Mouse (Mus musculus) limb, embryonic 10.5 days (tissue): ENCODE data around the gene Ildr1. TPM values are rescaled to one million over a fixed set of nuclear protein-coding genes. Genes with fewer than 3 reads are reported as not detected.

Experiments used
- DNase-seq: peaks from one replicate; pipeline ENCODE4 v3.0.0-alpha.2; 2017; ENCODE audit warnings: low spot score
- H3K27ac ChIP-seq: fragments of 300-500 bp; sonication (generic); 2 replicates; pipeline ENCODE4 v1.5.1; 2016; ENCODE audit warnings: mild to moderate bottlenecking
- H3K27me3 ChIP-seq: fragments of 300-500 bp; sonication (generic); 2 replicates; pipeline ENCODE4 v1.6.1; 2016; ENCODE audit warnings: low read depth, mild to moderate bottlenecking; ENCODE audit not compliant: poor library complexity, severe bottlenecking
- H3K36me3 ChIP-seq: fragments of 300-500 bp; sonication (generic); 2 replicates; pipeline ENCODE4 v1.6.1; 2016; ENCODE audit warnings: mild to moderate bottlenecking, moderate library complexity
- H3K4me1 ChIP-seq: fragments of 300-500 bp; sonication (generic); 2 replicates; pipeline ENCODE4 v1.6.1; 2016
- H3K4me3 ChIP-seq: fragments of 300-500 bp; sonication (generic); 2 replicates; pipeline ENCODE4 v1.5.1; 2016; ENCODE audit warnings: mild to moderate bottlenecking, moderate library complexity
- H3K9me3 ChIP-seq: fragments of 300-500 bp; sonication (generic); replicated peaks from 2 replicates; pipeline ENCODE4 v1.6.1; 2016; ENCODE audit warnings: mild to moderate bottlenecking
- WGBS: fragments of 180-500 bp; shearing (Covaris S2); methylation state at CpG from one replicate; pipeline ENCODE4 v1.1.7; 2016; 5-methylcytosine and 5-hydroxymethylcytosine counted together
- polyA plus RNA-seq: library from polyadenylated mRNA; unstranded; fragments of >200 nt; fragmentation: Nextera tagmentation; extraction: Ambion mirVana; gene quantifications from 2 replicates; pipeline ENCODE4 v1.2.1, GENCODE M21; 2016

The Ildr1 gene
- polyA plus RNA-seq, 1 experiment from 2014 or later: 0.71 TPM

- H3K27ac ChIP-seq: no peak overlapping the region
- no peaks in the 10 kb centered on the region for H3K4me1 ChIP-seq
- no peak overlapping the region for H3K4me3 ChIP-seq
- no peaks in the 10 kb centered on the region for H3K27me3 ChIP-seq
- no peak for DNase-seq
- H3K36me3 ChIP-seq: no peaks in the 10 kb centered on the region
- H3K9me3 ChIP-seq: no peaks in the 10 kb centered on the region
- WGBS: 88% methylated on average over 2 of the region's 2 CpGs
These were observed 17.0 kb downstream of the Ildr1 start for GRCm38 (mm10) chr16:36710794-36711193.

GRCm38 (mm10) chr16:36711760-36712159 lies 18.0 kb downstream of the Ildr1 start:
- WGBS: 94% methylated on average over 12 of the region's 12 CpGs
- H3K27ac ChIP-seq: no peak overlapping the region
- DNase-seq: no peak

GRCm38 (mm10) chr16:36717481-36717880 lies 23.7 kb downstream of the Ildr1 start:
- 92% methylated on average over 4 of the region's 4 CpGs for WGBS
- Histone ChIP-seq H3K27ac (no peak overlapping the region), H3K27me3 (peaks cover 11% of the 10 kb centered on the region), H3K4me3 (no peak overlapping the region), H3K36me3 (no peaks in the 10 kb centered on the region), H3K9me3 (no peaks in the 10 kb centered on the region), H3K4me1 (no peaks in the 10 kb centered on the region)
- no peak for DNase-seq

More at GRCm38 (mm10) chr16:36711760-36712159, 18.0 kb downstream of the Ildr1 start:
- Histone ChIP-seq H3K4me3 (no peak overlapping the region), H3K36me3 (no peaks in the 10 kb centered on the region), H3K27me3 (no peaks in the 10 kb centered on the region), H3K9me3 (no peaks in the 10 kb centered on the region), H3K4me1 (no peaks in the 10 kb centered on the region)

- H3K4me3 ChIP-seq: no peak overlapping the region
- H3K9me3 ChIP-seq: no peaks in the 10 kb centered on the region
- DNase-seq: no peak
- no peaks in the 10 kb centered on the region for H3K4me1 ChIP-seq
- no peaks in the 10 kb centered on the region for H3K36me3 ChIP-seq
- H3K27me3 ChIP-seq: peaks cover 12% of the 10 kb centered on the region
- no peak overlapping the region for H3K27ac ChIP-seq
These were observed 24.9 kb downstream of the Ildr1 start for GRCm38 (mm10) chr16:36718637-36719036.

GRCm38 (mm10) chr16:36720194-36721055 lies 26.6 kb downstream of the Ildr1 start:
- no peak for DNase-seq
- Histone ChIP-seq H3K9me3 (no peaks in the 10 kb centered on the region), H3K36me3 (no peaks in the 10 kb centered on the region), H3K4me3 (no peak overlapping the region), H3K4me1 (no peaks in the 10 kb centered on the region), H3K27me3 (peaks cover 12% of the 10 kb centered on the region), H3K27ac (no peak overlapping the region)
- 75% methylated on average over 13 of the region's 13 CpGs for WGBS

- Histone ChIP-seq H3K9me3 (no peaks in the 10 kb centered on the region), H3K27me3 (peaks cover 12% of the 10 kb centered on the region), H3K27ac (no peak overlapping the region), H3K4me1 (no peaks in the 10 kb centered on the region), H3K36me3 (no peaks in the 10 kb centered on the region), H3K4me3 (no peak overlapping the region)
- WGBS: 32% methylated on average over 4 of the region's 4 CpGs
- no peak for DNase-seq
These were observed 29.0 kb downstream of the Ildr1 start for GRCm38 (mm10) chr16:36722739-36723138.

- H3K4me1 ChIP-seq: no peaks in the 10 kb centered on the region
- H3K36me3 ChIP-seq: no peaks in the 10 kb centered on the region
- no peak overlapping the region for H3K27ac ChIP-seq
- 86% methylated on average over 3 of the region's 3 CpGs for WGBS
- no peak for DNase-seq
- no peak overlapping the region for H3K4me3 ChIP-seq
- no peaks in the 10 kb centered on the region for H3K9me3 ChIP-seq
- H3K27me3 ChIP-seq: peaks cover 12% of the 10 kb centered on the region
These were observed 30.2 kb downstream of the Ildr1 start for GRCm38 (mm10) chr16:36723880-36724443.

- no peak overlapping the region for H3K4me3 ChIP-seq
- no peaks in the 10 kb centered on the region for H3K4me1 ChIP-seq
- H3K27ac ChIP-seq: no peak overlapping the region
- whole genome bisulfite sequencing: 93% methylated on average over 2 of the region's 2 CpGs
- no peaks in the 10 kb centered on the region for H3K36me3 ChIP-seq
- DNase-seq: no peak
- no peaks in the 10 kb centered on the region for H3K9me3 ChIP-seq
- H3K27me3 ChIP-seq: no peaks in the 10 kb centered on the region
These were observed 35.2 kb downstream of the Ildr1 start for GRCm38 (mm10) chr16:36728959-36729358.

GRCm38 (mm10) chr16:36732572-36732971 lies 38.8 kb downstream of the Ildr1 start:
- no peaks in the 10 kb centered on the region for H3K4me1 ChIP-seq
- no peaks in the 10 kb centered on the region for H3K9me3 ChIP-seq

GRCm38 (mm10) chr16:36733827-36734226 lies 40.0 kb downstream of the Ildr1 start:
- no peaks in the 10 kb centered on the region for H3K9me3 ChIP-seq
- H3K27me3 ChIP-seq: no peaks in the 10 kb centered on the region
- WGBS: 82% methylated on average over 1 of the region's 1 CpGs
- H3K36me3 ChIP-seq: no peaks in the 10 kb centered on the region
- no peaks in the 10 kb centered on the region for H3K4me1 ChIP-seq
- H3K4me3 ChIP-seq: no peak overlapping the region
- H3K27ac ChIP-seq: no peak overlapping the region
- no peak for DNase-seq

More at GRCm38 (mm10) chr16:36732572-36732971, 38.8 kb downstream of the Ildr1 start:
- Histone ChIP-seq H3K36me3 (no peaks in the 10 kb centered on the region), H3K27me3 (no peaks in the 10 kb centered on the region), H3K27ac (no peak overlapping the region), H3K4me3 (no peak overlapping the region)
- no peak for DNase-seq

- Histone ChIP-seq H3K27me3 (no peaks in the 10 kb centered on the region), H3K27ac (no peak overlapping the region), H3K4me3 (no peak overlapping the region), H3K4me1 (peaks cover 6% of the 10 kb centered on the region), H3K9me3 (no peaks in the 10 kb centered on the region), H3K36me3 (no peaks in the 10 kb centered on the region)
- 87% methylated on average over 3 of the region's 3 CpGs for WGBS
- DNase-seq: no peak
These were observed 41.6 kb downstream of the Ildr1 start for GRCm38 (mm10) chr16:36735421-36735820.

GRCm38 (mm10) chr16:36739404-36739930 lies 45.7 kb downstream of the Ildr1 start:
- H3K4me1 ChIP-seq: peaks cover 6% of the 10 kb centered on the region
- H3K27ac ChIP-seq: no peak overlapping the region
- H3K9me3 ChIP-seq: no peaks in the 10 kb centered on the region
- no peak for DNase-seq
- no peak overlapping the region for H3K4me3 ChIP-seq
- 22% methylated on average over 4 of the region's 4 CpGs for WGBS
- H3K27me3 ChIP-seq: no peaks in the 10 kb centered on the region
- no peaks in the 10 kb centered on the region for H3K36me3 ChIP-seq

GRCm38 (mm10) chr16:36743580-36743979 lies 49.8 kb downstream of the Ildr1 start:
- no peaks in the 10 kb centered on the region for H3K27me3 ChIP-seq
- no peak for DNase-seq
- H3K4me3 ChIP-seq: no peak overlapping the region
- H3K36me3 ChIP-seq: no peaks in the 10 kb centered on the region
- no peak overlapping the region for H3K27ac ChIP-seq
- H3K9me3 ChIP-seq: no peaks in the 10 kb centered on the region
- H3K4me1 ChIP-seq: peaks cover 6% of the 10 kb centered on the region
- 90% methylated on average over 8 of the region's 8 CpGs for WGBS
